20 mouse cellular contexts compared by ENCODE assay signal in genomic region chr8:115855934-115856629, GRCm38 (mm10).
DNase-seq lines count a peak whose midpoint lies in the region; ATAC-seq and TF ChIP-seq lines count a peak whose summit lies in the region.
"Had no signal": no experiment of that assay in that cellular context is flagged by ENCODE, and none has a peak within 500 bp of the region (broad histone marks: within the 10 kb centered on the region; RNA-seq: fewer than 3 reads in every experiment).

No protein-coding gene starts in this region.

- no peaks in the 10 kb centered on the region for H3K27me3 ChIP-seq in kidney, adult 2 months (replicated peaks; ENCODE audit: control insufficient read depth, insufficient read depth, low read length)
- no peaks in the 10 kb centered on the region for H3K27me3 ChIP-seq in hindbrain, embryonic 11.5 days (ENCODE audit: control insufficient read depth, insufficient read depth, low read length)
- H3K27me3 ChIP-seq: embryonic facial prominence, embryonic 15.5 days; midbrain, embryonic 15.5 days; neural tube, embryonic 13.5 days had no signal

- no peaks in the 10 kb centered on the region for H3K9me3 ChIP-seq in hindbrain, embryonic 11.5 days (ENCODE audit: control insufficient read depth, low read length)
- H3K9me3 ChIP-seq: embryonic facial prominence, embryonic 15.5 days; limb, embryonic 12.5 days; midbrain, embryonic 15.5 days; neural tube, embryonic 13.5 days had no signal

- WGBS in kidney, adult 2 months: 18% methylated on average over 8 of the region's 8 CpGs
- WGBS in hindbrain, embryonic 11.5 days: 83% methylated on average over 8 of the region's 8 CpGs

- H3K4me3 ChIP-seq in kidney, adult 2 months (ENCODE audit: insufficient read depth, low read depth, low read length): no peak overlapping the region
- no peak overlapping the region for H3K4me3 ChIP-seq in hindbrain, embryonic 11.5 days (ENCODE audit: low read depth, low read length)
- H3K4me3 ChIP-seq: embryonic facial prominence, embryonic 15.5 days; limb, embryonic 12.5 days; midbrain, embryonic 15.5 days; neural tube, embryonic 13.5 days had no signal

- no peaks in the 10 kb centered on the region for H3K36me3 ChIP-seq in kidney, adult 2 months (ENCODE audit: control insufficient read depth, insufficient read depth, low read length)
- H3K36me3 ChIP-seq in hindbrain, embryonic 11.5 days (ENCODE audit: control insufficient read depth, insufficient read depth, low read length): no peaks in the 10 kb centered on the region
- H3K36me3 ChIP-seq: embryonic facial prominence, embryonic 15.5 days; limb, embryonic 12.5 days; midbrain, embryonic 15.5 days; neural tube, embryonic 13.5 days had no signal

- H3K4me2 ChIP-seq in hindbrain, embryonic 11.5 days (replicated peaks; ENCODE audit: low read depth, low read length): no peak overlapping the region
- H3K4me2 ChIP-seq: embryonic facial prominence, embryonic 15.5 days; limb, embryonic 12.5 days; midbrain, embryonic 15.5 days; neural tube, embryonic 13.5 days had no signal

- no peak for TF ChIP-seq POLR2A in kidney, adult 2 months (IDR thresholded peaks at IDR 0.05; ENCODE audit: low read depth, low read length)

- DNase-seq in adrenal gland, adult (ENCODE audit: inconsistent age in 2 of 2, low spot score in 1 of 2): peak; percentile 18 to 71
- DNase-seq in adrenal gland, postnatal 4 days (ENCODE audit: low spot score in 2 of 2): no peak
- DNase-seq in adrenal gland, postnatal 10 days: peak; percentile 9
- DNase-seq in kidney, adult 2 months: peak; percentile 88
- peak; percentile 70 to 85 for DNase-seq in kidney, postnatal 36 days
- no peak for DNase-seq in hindbrain, embryonic 11.5 days (ENCODE audit: low spot score)
- no peak for DNase-seq in urinary bladder, postnatal 36 days (ENCODE audit: low spot score in 2 of 2)
- DNase-seq in T-cell, adult 2 months (ENCODE audit: low spot score): no peak
- DNase-seq: cerebellum, postnatal 36 days; lung, adult 2 months; retina, postnatal 1 day; spleen, adult 18-20 months; thymus, postnatal 25 days had no signal

- no peak for ATAC-seq in hindbrain, embryonic 11.5 days (ENCODE audit: low FRiP score)
- ATAC-seq: forebrain, embryonic 14.5 days; midbrain, embryonic 15.5 days had no signal

- H3K4me1 ChIP-seq in kidney, adult 2 months (ENCODE audit: control insufficient read depth, insufficient read depth, low read length): peaks cover 20% of the 10 kb centered on the region
- no peaks in the 10 kb centered on the region for H3K4me1 ChIP-seq in hindbrain, embryonic 11.5 days (replicated peaks; ENCODE audit: control insufficient read depth, insufficient read depth, low read length)
- H3K4me1 ChIP-seq: embryonic facial prominence, embryonic 15.5 days; limb, embryonic 12.5 days; midbrain, embryonic 15.5 days; neural tube, embryonic 13.5 days had no signal

- TF ChIP-seq CTCF in kidney, adult 2 months (conservative IDR thresholded peaks at IDR 0.05; ENCODE audit: insufficient read depth, insufficient read length, low read depth, low read length): no peak

- H3K9ac ChIP-seq in hindbrain, embryonic 11.5 days (ENCODE audit: low read depth, low read length): no peak overlapping the region
- H3K9ac ChIP-seq: embryonic facial prominence, embryonic 15.5 days; limb, embryonic 12.5 days; midbrain, embryonic 15.5 days; neural tube, embryonic 13.5 days had no signal

- H3K27ac ChIP-seq in kidney, adult 2 months (ENCODE audit: insufficient read depth, low read depth, low read length): peak overlapping the region; percentile 19; the same call in 1 of the 2 replicates
- no peak overlapping the region for H3K27ac ChIP-seq in hindbrain, embryonic 11.5 days (ENCODE audit: low read depth, low read length)
- H3K27ac ChIP-seq: embryonic facial prominence, embryonic 15.5 days; limb, embryonic 12.5 days; macrophage; midbrain, embryonic 15.5 days; neural tube, embryonic 13.5 days; stomach, postnatal 0 days had no signal

Comparison
In these comparisons a context has a peak if more than half of its experiments do, and no peak if none do; other contexts are left out.
1. DNase-seq: peak in adrenal gland, adult (2 of 2), adrenal gland, postnatal 10 days (single experiment), kidney, adult 2 months (single experiment) and kidney, postnatal 36 days (2 of 2); none in adrenal gland, postnatal 4 days (0 of 2), hindbrain, embryonic 11.5 days (single experiment), urinary bladder, postnatal 36 days (0 of 2) and T-cell, adult 2 months (single experiment).